Mouse (Mus musculus) gastrocnemius, postnatal 14 days (tissue): Measurements from ENCODE around the gene Cdc42bpa. TPM values are rescaled to one million over a fixed set of nuclear protein-coding genes. Genes with fewer than 3 reads are reported as not detected.

ENCODE experiments used
- DNase-seq: peaks from one replicate; pipeline ENCODE4 v3.0.0; 2021; ENCODE audit warnings: mixed read lengths
- intact Hi-C: fragments of 180-260 bp; cut with DNase I; formaldehyde crosslinking; loops from one replicate; pipeline ENCODE4 v1.15.1; 2025; ENCODE audit warnings: low total_unique reads
- total RNA-seq, 2 experiments: library from RNA; stranded (reverse); gene quantifications; 2 replicates each; pipeline ENCODE4 v1.2.3; 2021

The Cdc42bpa gene
- total RNA-seq, 2 experiments from 2014 or later: 26.5 to 27.3 TPM

DNA sequence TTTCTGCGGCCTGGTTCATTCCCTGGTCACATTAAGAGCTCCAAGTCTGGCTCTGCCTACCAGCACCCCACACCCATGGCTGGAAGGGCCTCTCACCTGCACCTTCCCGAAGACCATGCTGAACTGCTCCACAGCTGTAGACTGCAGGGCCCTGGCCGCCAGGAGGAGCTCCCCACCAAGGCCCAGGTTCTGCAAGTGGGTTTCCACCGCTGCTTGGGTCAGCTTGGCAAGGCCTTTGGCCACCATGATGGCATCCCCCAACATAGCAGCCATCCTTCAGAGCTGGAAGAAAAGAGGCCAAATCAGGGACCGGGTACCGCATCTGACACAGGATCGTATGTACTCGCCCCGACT, 221.7 kb downstream of the Cdc42bpa start:
- intact Hi-C loops: no loop called here
- no peak for DNase-seq

GRCm38 (mm10) chr1:180182731-180183130, 222.5 kb downstream of the Cdc42bpa start:
- intact Hi-C loops: no loop called here
- DNase-seq: no peak

DNA sequence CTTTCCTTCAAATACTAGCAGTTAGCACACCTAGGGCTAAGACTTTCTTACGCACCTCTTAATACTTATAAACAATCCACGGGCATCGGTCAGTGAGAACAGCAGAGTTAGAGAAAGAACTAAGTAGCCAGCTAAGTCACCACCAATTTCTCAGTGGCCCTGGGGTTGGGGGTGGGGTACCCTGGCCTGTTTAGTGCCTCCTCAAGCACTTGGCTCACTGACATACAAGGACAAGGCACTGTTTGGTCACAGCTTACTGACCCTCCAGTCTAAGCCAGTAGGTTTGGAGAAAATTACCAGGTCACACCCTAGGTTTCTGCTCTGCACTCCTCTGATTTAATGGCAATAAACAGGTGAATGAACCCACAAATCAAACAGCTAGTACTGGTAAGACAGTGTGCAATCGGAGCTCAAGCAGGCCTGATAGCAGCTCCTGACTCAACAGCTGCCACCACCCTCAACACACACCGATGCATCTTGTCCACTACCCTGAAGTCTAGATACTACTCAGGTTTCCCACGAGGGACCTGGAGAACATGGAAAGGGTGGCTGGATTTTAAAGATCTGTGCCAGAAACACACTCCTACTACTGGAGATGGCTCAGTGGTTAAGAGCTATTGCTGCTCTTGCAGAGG, 223.4 kb downstream of the Cdc42bpa start:
- intact Hi-C loops: no loop called here
- DNase-seq: no peak

GRCm38 (mm10) chr1:180184768-180185167, 224.5 kb downstream of the Cdc42bpa start:
- no peak for DNase-seq
- intact Hi-C loops: no loop called here

DNA sequence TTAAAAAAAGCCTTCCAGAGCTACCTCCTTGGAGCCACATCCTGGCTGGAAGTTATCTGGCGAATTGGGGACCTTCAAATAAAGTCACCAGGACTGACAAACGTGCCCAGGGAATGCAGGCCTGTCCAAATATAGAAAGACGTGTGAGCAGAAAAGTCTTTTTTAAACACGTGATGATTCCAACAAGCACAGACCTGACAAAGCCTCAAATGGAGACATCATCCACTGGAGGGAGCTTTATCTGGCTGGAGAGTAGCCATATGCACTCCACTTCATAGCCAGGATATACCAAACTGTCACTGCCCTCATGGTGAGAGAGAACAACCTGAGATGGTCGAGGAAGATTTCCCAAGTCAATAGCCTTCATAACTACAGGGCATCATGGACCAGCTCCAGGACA, 225.6 kb downstream of the Cdc42bpa start:
- intact Hi-C loops: no loop called here
- no peak for DNase-seq

DNA sequence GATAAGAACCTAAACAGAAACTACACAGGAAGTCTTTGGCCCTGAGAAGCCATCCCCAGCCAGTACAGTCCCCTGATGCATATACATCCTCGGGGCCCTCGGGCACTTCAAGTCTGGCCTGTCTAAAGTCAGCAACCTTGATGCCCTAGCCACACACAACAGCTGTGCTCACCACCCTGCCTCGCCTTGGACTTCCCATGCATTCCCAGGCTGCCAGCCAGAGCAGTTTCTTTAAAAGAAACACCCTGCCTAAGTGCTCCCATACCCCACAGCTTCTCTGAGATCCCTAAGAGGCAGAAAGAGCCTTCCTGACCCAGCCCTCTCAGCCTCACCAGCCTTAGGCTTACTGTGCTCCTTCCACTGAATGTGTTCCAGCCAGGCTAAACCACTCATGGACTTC, 226.1 kb downstream of the Cdc42bpa start:
- no peak for DNase-seq
- intact Hi-C loops: no loop called here

GRCm38 (mm10) chr1:180188951-180189350, 228.7 kb downstream of the Cdc42bpa start:
- intact Hi-C loops: no loop called here
- DNase-seq: peak; percentile 49

- intact Hi-C loops: no loop called here
- no peak for DNase-seq
Observed at GRCm38 (mm10) chr1:180191112-180191511, 230.8 kb downstream of the Cdc42bpa start.

DNA sequence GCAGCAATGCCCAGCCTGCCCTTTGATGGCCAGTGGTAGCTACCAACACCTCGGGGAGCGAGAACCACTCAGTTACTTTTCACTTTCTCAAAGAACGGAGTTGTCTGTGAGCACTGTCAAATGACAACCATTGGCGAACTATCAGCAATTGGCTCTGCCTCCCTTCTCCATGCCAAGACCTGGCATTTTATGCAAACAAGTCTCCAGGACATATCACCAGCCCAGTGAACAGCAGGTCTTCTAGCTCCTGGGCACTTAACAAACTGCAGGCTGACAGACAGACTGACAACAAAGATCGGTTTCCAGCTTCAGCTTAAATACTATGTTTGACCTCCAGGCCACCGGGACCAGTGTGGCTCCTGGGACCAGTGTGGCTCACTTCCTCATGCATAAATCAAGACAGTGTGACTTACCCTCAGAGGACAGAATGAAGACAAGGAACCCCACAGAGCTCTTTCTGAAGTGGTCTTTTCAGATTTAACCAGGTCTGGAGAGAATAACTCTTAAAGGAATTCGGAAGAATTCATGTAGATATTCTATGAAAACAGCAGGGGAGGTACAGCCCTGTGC, 231.5 kb downstream of the Cdc42bpa start:
- intact Hi-C loops: no loop called here
- no peak for DNase-seq

DNA sequence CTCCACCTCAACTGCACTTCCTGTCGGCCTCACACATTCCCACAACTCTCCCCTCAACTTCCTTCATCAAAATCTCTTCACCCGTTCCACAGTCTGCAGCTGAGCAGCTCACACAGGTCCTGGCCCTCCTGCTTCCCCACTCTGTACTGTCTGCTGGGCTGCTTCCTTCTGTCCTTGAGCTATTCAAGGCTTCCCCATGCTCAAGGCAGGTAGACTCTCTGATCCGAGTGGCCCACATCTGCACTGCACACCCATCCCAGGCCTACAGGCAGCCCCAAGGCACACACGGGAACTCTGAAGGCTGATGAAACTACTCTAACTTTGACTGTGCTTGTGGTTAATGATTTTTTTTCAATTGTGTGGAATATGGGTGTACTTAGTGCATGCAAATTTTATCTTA, 232.6 kb downstream of the Cdc42bpa start:
- intact Hi-C loops: no loop called here
- DNase-seq: no peak

DNA sequence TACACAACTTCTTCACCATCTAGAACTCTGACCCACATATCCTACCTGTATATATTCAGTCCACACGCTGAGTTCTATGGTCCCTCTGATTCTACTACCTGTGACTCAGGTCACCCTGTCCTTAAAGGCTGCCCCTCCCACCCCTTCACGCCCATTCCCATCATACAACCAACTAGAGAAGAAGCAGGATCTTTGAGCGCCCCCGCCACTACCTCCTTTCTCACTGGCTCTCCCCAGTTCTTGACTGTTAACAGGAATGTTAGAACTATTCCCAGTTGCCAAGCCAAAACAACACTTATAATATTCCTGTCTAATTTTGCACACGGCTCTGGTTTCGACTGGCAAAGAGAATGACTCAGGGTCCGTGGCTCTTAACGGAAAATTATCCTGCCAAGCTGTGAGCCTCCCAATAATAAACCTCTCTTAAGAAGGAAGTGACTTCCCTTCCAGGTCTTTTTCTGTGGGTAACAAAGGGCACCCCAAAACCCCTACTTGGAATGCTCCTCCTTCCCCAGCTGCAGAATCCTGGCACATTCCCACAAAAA, 233.2 kb downstream of the Cdc42bpa start:
- intact Hi-C loops: no loop called here
- DNase-seq: no peak

DNA sequence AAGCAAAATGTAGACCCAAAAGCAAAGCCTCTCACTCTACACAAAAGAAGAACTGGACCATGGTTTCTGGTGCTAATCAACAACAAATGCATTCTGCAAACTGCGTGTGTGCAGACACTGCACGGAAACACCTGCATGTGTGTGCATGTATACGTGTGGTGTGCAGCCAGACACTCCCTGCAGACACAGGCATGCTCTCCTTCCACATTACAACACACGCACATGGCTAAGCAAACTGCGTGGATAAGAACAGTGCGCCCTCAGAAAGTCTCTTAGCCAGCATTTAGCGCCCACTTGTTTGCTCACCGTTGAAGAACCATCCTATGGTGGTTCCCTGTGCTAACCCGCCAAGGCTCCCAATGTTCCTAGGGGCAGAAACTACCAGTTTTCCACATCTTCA, 233.8 kb downstream of the Cdc42bpa start:
- intact Hi-C loops: no loop called here
- no peak for DNase-seq

GRCm38 (mm10) chr1:180194781-180195471, 234.7 kb downstream of the Cdc42bpa start:
- intact Hi-C loops: no loop called here
- DNase-seq: peak; percentile 80

DNA sequence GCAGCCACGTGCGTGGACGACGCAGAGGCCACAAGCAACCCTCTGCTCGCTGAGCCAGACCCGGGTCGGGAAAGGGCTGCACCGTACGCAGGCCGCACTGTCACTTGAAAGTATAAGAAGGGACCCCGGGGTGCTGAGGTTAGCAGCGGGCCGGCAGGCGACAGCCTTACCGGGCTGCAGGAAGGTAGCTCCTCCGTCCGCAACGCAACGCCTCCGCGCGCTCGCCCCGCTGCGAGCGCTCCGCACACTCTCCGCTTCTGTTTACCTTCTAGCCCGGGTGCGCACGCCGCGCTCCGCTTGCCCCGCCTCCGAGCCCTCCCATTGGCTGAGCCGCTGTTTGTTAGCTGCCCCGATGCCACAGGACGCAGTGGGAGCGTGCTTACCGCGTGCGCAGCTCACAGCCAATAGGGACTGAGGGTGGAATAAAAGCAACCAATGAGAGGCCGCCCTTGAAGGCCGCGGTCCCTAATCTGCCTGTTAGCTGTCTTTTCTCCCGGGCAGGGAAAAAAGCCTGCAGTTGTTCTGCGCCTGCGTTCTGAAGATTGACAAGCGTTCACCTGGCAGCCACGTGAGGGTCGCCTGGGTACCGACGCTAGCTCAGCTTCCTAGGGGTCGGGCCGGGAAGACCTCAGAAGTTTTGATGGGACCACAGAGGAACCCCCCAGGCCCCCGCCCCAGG, 235.6 kb downstream of the Cdc42bpa start:
- intact Hi-C loops: no loop called here
- DNase-seq: peak; percentile 98

DNA sequence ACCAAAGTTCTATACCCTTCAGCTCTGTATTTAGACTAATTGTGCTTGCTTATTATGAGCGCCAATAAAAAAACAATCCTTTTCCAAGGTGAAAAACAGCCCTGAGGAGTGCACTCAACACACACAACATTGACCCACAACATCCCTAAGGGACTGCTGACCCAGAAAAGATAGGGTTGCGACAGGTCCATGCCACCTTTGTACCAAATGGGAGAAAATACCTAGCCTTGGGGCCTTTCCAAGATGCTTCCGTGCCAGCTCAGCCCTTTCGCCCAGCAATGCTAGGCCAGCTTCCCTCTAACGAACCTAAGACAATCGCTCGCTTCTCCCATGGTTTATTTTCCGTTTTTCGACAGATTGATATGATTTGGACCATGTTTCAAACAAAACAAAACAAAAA, 236.2 kb downstream of the Cdc42bpa start:
- no peak for DNase-seq
- intact Hi-C loops: no loop called here

GRCm38 (mm10) chr1:180197956-180198355, 237.7 kb downstream of the Cdc42bpa start:
- intact Hi-C loops: no loop called here

GRCm38 (mm10) chr1:180198959-180199714, 238.9 kb downstream of the Cdc42bpa start, which contains the start of gene Coq8a:
Gene Coq8a, minus strand, starts transcription at chr1:180199602.
- intact Hi-C loops: no loop called here
- DNase-seq: no peak

More at GRCm38 (mm10) chr1:180197956-180198355, 237.7 kb downstream of the Cdc42bpa start:
- DNase-seq: no peak

DNA sequence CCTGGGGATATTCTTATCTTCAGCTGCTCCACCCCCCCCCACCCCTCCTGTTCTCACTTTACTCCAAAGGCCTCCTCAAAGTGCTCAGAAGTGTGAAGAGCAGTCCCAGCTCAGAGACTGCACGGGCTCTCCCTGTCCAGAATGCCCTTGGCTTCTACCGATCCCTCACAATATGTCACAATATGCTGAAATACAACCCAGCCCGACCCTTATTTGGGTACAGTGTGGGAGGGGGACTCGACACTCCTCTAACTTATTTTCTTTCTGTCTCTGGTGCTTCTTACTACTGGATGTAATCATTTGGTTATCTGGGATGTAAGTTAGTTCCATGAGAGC, 239.4 kb downstream of the Cdc42bpa start:
- intact Hi-C loops: no loop called here
- DNase-seq: no peak

DNA sequence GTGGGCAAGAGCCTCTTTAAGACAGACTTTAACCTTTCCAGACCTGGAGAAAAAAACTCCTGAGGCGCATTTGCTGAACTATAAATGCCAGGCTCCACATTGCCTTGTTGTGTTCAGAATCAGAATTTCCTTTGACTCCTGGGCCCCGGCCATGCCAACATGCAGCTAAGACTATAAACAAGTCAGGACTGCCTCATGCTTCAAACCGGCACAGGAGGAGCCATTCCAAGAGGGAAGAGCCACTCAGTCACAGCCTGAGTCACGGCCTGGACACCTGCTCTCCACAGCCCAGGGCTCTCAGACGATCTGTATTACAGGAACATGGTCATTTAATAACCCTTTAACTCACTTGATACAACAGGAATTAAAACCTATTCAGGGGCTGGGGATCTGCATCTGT, 240.4 kb downstream of the Cdc42bpa start:
- intact Hi-C loops: no loop called here
- DNase-seq: peak; percentile 33

DNA sequence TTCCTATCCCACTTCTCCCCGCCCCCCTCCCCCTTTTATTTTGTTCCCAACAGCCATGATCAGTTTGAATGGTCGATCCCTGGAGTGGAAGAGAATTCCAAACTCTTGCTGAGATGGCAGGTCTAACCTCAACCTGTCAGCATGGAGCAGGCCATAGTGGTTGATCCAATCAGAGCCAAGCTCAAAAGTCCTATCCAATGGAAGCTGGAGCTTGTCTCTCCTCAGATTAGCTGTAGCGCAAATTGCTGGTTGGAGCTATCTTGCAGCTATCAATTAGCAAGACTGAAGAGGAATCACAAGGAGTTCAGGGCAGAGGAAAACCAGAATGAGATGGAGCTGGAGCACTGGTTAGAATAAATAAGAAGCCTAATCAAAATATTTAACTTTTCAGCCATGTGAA, 248.1 kb downstream of the Cdc42bpa start:
- no peak for DNase-seq
- intact Hi-C loops: no loop called here
